Mouse (Mus musculus): Measurements from ENCODE around the gene Gm3020. TPM values are rescaled to one million over a fixed set of nuclear protein-coding genes. Genes with fewer than 3 reads are reported as not detected.
"Not testable (repeated sequence)": the region's sequence is repeated elsewhere in the genome, so short reads cannot be mapped to it uniquely, and the experiment has no call there.

Gene Gm3020
- 0.57 and 0.64 TPM in 2 replicates for polyA plus RNA-seq (2015; fragmentation: Nextera tagmentation; extraction: Ambion mirVana)

- ATAC-seq (ENCODE audit: low FRiP score, low TSS enrichment); H3K9ac ChIP-seq (replicated peaks; ENCODE audit: low read length): not testable (repeated sequence)
Measured at GRCm38 (mm10) chr14:3651730-3652129, at the start of gene Gm3020. Gene Gm3020 (plus strand): TSS chr14:3652030.

GRCm38 (mm10) chr14:3634212-3634611 is 17.6 kb upstream of the Gm3020 start, which contains the start of gene Gm3012:
Gene Gm3012 (plus strand): TSS chr14:3634512.
- not testable (repeated sequence) for ATAC-seq (ENCODE audit: low FRiP score, low TSS enrichment)

More at GRCm38 (mm10) chr14:3651730-3652129, at the start of gene Gm3020:
- H3K27ac ChIP-seq (ENCODE audit: low read length); H3K9me3 ChIP-seq (ENCODE audit: low read length); H3K27me3 ChIP-seq (ENCODE audit: insufficient read depth, low read length); H3K36me3 ChIP-seq (ENCODE audit: insufficient read depth, low read length); H3K4me1 ChIP-seq (ENCODE audit: insufficient read depth, low read length); H3K4me2 ChIP-seq (replicated peaks; ENCODE audit: low read depth, low read length); H3K4me3 ChIP-seq (ENCODE audit: low read length): not testable (repeated sequence)
- no CpG with 5 or more reads among the region's 32 CpGs for WGBS

GRCm38 (mm10) chr14:3688483-3688882 is 36.7 kb downstream of the Gm3020 start, which contains the start of gene Gm3043:
Gene Gm3043 (plus strand): TSS chr14:3688783.
- H3K27me3 ChIP-seq (ENCODE audit: insufficient read depth, low read length); H3K4me1 ChIP-seq (ENCODE audit: insufficient read depth, low read length); ATAC-seq (ENCODE audit: low FRiP score, low TSS enrichment); H3K27ac ChIP-seq (ENCODE audit: low read length); H3K9ac ChIP-seq (replicated peaks; ENCODE audit: low read length); H3K4me2 ChIP-seq (replicated peaks; ENCODE audit: low read depth, low read length); H3K36me3 ChIP-seq (ENCODE audit: insufficient read depth, low read length); H3K9me3 ChIP-seq (ENCODE audit: low read length); H3K4me3 ChIP-seq (ENCODE audit: low read length): not testable (repeated sequence)
- no CpG with 5 or more reads among the region's 3 CpGs for WGBS

More at GRCm38 (mm10) chr14:3634212-3634611, 17.6 kb upstream of the Gm3020 start, which contains the start of gene Gm3012:
- not testable (repeated sequence) for H3K4me2 ChIP-seq (replicated peaks; ENCODE audit: low read depth, low read length); H3K27ac ChIP-seq (ENCODE audit: low read length); H3K9me3 ChIP-seq (ENCODE audit: low read length); H3K4me1 ChIP-seq (ENCODE audit: insufficient read depth, low read length); H3K9ac ChIP-seq (replicated peaks; ENCODE audit: low read length); H3K27me3 ChIP-seq (ENCODE audit: insufficient read depth, low read length); H3K4me3 ChIP-seq (ENCODE audit: low read length); H3K36me3 ChIP-seq (ENCODE audit: insufficient read depth, low read length)
- WGBS: no CpG with 5 or more reads among the region's 2 CpGs

Other genes with a start within 250 kb of the Gm3020 start
- 0.57 and 0.64 TPM in 2 replicates for gene Gm10409, start 239.4 kb upstream of the Gm3020 start, polyA plus RNA-seq (2015; fragmentation: Nextera tagmentation; extraction: Ambion mirVana)
- 0.74 TPM in 1 of 2 replicates, not detected in the other for gene Gm3005, start 223.9 kb upstream of the Gm3020 start, polyA plus RNA-seq (2015; fragmentation: Nextera tagmentation; extraction: Ambion mirVana)
- gene Gm10408, start 202.7 kb upstream of the Gm3020 start, polyA plus RNA-seq (2015; fragmentation: Nextera tagmentation; extraction: Ambion mirVana): not detected in 2 replicates
- not detected in 2 replicates for gene Gm3012, start 17.5 kb upstream of the Gm3020 start, polyA plus RNA-seq (2015; fragmentation: Nextera tagmentation; extraction: Ambion mirVana)
- not detected in 2 replicates for gene Gm3043, start 36.8 kb downstream of the Gm3020 start, polyA plus RNA-seq (2015; fragmentation: Nextera tagmentation; extraction: Ambion mirVana)
- gene Gm3002, start 158.0 kb downstream of the Gm3020 start, polyA plus RNA-seq (2015; fragmentation: Nextera tagmentation; extraction: Ambion mirVana): 0.07 TPM in 1 of 2 replicates, not detected in the other
- not detected in 2 replicates for gene Gm3033, start 194.2 kb downstream of the Gm3020 start, polyA plus RNA-seq (2015; fragmentation: Nextera tagmentation; extraction: Ambion mirVana)
- 0.24 TPM in 1 of 2 replicates, not detected in the other for gene Gm2916, start 232.1 kb downstream of the Gm3020 start, polyA plus RNA-seq (2015; fragmentation: Nextera tagmentation; extraction: Ambion mirVana)

All from kidney, embryonic 16.5 days (tissue).